Comparison of ENCODE assay signal across 8 mouse cellular contexts in the genomic region with DNA sequence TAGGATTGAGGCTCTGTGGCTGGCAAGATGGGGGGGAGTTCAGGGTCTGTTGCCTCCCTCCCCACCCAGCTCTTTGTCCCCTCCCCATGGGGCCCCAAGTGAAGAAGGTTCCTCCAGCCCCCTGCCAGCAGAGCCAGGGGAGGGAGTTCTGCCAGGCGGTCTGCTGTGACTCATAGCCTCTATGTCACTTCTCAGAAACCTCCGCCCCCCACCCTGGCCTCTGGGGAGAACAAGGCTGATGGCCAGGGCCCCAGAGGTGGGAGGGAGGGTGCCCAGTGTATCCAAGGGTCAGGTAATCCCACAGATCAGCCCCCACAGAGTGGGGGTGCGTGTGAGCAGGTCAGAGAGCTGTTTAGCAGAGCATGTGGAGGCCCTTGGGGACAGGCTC. TPM values are rescaled to one million over a fixed set of nuclear protein-coding genes. Genes with fewer than 3 reads are reported as not detected.
A peak's percentile ranks its signal among the peaks of the same experiment; 100 is the strongest.
DNase-seq lines count a peak whose midpoint lies in the region; ATAC-seq and TF ChIP-seq lines count a peak whose summit lies in the region.

No protein-coding gene starts in this region.

- peak; percentile 29 for DNase-seq in gastrocnemius, postnatal 10 days
- no peak for DNase-seq in gastrocnemius, postnatal 14 days
- DNase-seq in CH12.LX (ENCODE audit: extremely low read depth) = peak; percentile 78
- DNase-seq in induced T-regulatory cell, adult 2 months (ENCODE audit: low read depth) = peak; percentile 53
- DNase-seq in layer of hippocampus, adult 11-12 months (ENCODE audit: low spot score) = no peak

- WGBS in liver, embryonic 16.5 days (ENCODE audit: insufficient replicate concordance) = 49% methylated on average over 3 of the region's 3 CpGs
- 6% methylated on average over 3 of the region's 3 CpGs for WGBS in stomach, embryonic 14.5 days

- TF ChIP-seq POLR2A in CH12.LX (IDR thresholded peaks at IDR 0.05; ENCODE audit: low read depth, low read length) = no peak; the same call in 1 of the 2 replicates
- TF ChIP-seq POLR2A in embryonic fibroblast, embryonic 13.5 days (IDR thresholded peaks at IDR 0.05; ENCODE audit: low read depth, low read length) = peak; percentile 27; the same call in 1 of the 2 replicates

- TF ChIP-seq EP300 in CH12.LX (IDR thresholded peaks at IDR 0.05; ENCODE audit: low read length) = peak; percentile 74

- dilution Hi-C loops in CH12.LX (cut with MboI; ENCODE audit: extremely low pct_ligation_motif_present, extremely low pct_unique_long_range_greater_than_20kb, low sequenced_read_pairs) = no loop called here

- peaks cover 15% of the 10 kb centered on the region for H3K79me2 ChIP-seq in CH12.LX (replicated peaks; ENCODE audit: control insufficient read depth, extremely low read depth, insufficient read depth, poor library complexity, severe bottlenecking)

- peak overlapping the region; percentile 96 for H3K27ac ChIP-seq in CH12.LX (ENCODE audit: insufficient read depth, low read depth)
- H3K27ac ChIP-seq in embryonic fibroblast, embryonic 13.5 days (ENCODE audit: insufficient read depth, low read length) = peak overlapping the region; percentile 95
- peak overlapping the region; percentile 99 for H3K27ac ChIP-seq in liver, embryonic 16.5 days (ENCODE audit: low read length)
- peak overlapping the region; percentile 93 for H3K27ac ChIP-seq in stomach, embryonic 14.5 days (ENCODE audit: low read length)

- peak overlapping the region; percentile 67 for H3K4me2 ChIP-seq in CH12.LX (ENCODE audit: insufficient read depth, low read depth, poor library complexity, severe bottlenecking)
- H3K4me2 ChIP-seq in liver, embryonic 16.5 days (ENCODE audit: low read depth, low read length) = peak overlapping the region; percentile 98
- peak overlapping the region; percentile 94 for H3K4me2 ChIP-seq in stomach, embryonic 14.5 days (replicated peaks; ENCODE audit: low read depth, low read length)

- peak overlapping the region; percentile 81 to 84 (median 82) for H3K4me3 ChIP-seq in CH12.LX (replicated peaks in 1 of 3; ENCODE audit: low read depth in 2 of 3, low read length in 2 of 3, poor library complexity in 1 of 3)
- H3K4me3 ChIP-seq in embryonic fibroblast, embryonic 13.5 days (ENCODE audit: insufficient read depth, low read length) = peak overlapping the region; percentile 81
- peak overlapping the region; percentile 93 for H3K4me3 ChIP-seq in liver, embryonic 16.5 days (ENCODE audit: low read depth, low read length)
- H3K4me3 ChIP-seq in stomach, embryonic 14.5 days (ENCODE audit: low read depth, low read length) = peak overlapping the region; percentile 67

- no peak for ATAC-seq in liver, embryonic 16.5 days (ENCODE audit: low read depth)
- ATAC-seq in stomach, embryonic 14.5 days (ENCODE audit: insufficient number of reproducible peaks, insufficient read depth, low FRiP score, low read depth) = no peak

- intact Hi-C loops in gastrocnemius, postnatal 14 days (cut with DNase I; ENCODE audit: low total_unique reads) = no loop called here

- H3K9ac ChIP-seq in CH12.LX (ENCODE audit: insufficient read depth, low read depth) = peak overlapping the region; percentile 95
- H3K9ac ChIP-seq in liver, embryonic 16.5 days (ENCODE audit: low read depth, low read length) = peak overlapping the region; percentile 88; the same call in 1 of the 2 replicates
- peak overlapping the region; percentile 92 for H3K9ac ChIP-seq in stomach, embryonic 14.5 days (replicated peaks; ENCODE audit: low read depth, low read length)

- peaks cover 15 to 49% of the 10 kb centered on the region in 2 experiments for H3K4me1 ChIP-seq in CH12.LX (ENCODE audit: control insufficient read depth in 1 of 2, insufficient read depth in 2 of 2)
- H3K4me1 ChIP-seq in embryonic fibroblast, embryonic 13.5 days (ENCODE audit: control insufficient read depth, insufficient read depth, low read length) = peaks cover 12% of the 10 kb centered on the region
- peaks cover 83% of the 10 kb centered on the region for H3K4me1 ChIP-seq in liver, embryonic 16.5 days (ENCODE audit: control insufficient read depth, low read depth, low read length)
- peaks cover 48% of the 10 kb centered on the region for H3K4me1 ChIP-seq in stomach, embryonic 14.5 days (ENCODE audit: control insufficient read depth, insufficient read depth, low read length)

- no peaks in the 10 kb centered on the region for H3K27me3 ChIP-seq in CH12.LX (replicated peaks)
- no peaks in the 10 kb centered on the region for H3K27me3 ChIP-seq in liver, embryonic 16.5 days (ENCODE audit: control insufficient read depth, insufficient read depth, low read depth, low read length)
- no peaks in the 10 kb centered on the region for H3K27me3 ChIP-seq in stomach, embryonic 14.5 days (ENCODE audit: control insufficient read depth, insufficient read depth, low read length)

- TF ChIP-seq CTCF in CH12.LX (conservative IDR thresholded peaks at IDR 0.05 in 1 of 2, IDR thresholded peaks at IDR 0.05 in 1 of 2; ENCODE audit: low read depth in 2 of 2, low read length in 2 of 2) = no peak
- no peak for TF ChIP-seq CTCF in embryonic fibroblast, embryonic 13.5 days (IDR thresholded peaks at IDR 0.05; ENCODE audit: borderline replicate concordance, insufficient read depth, low read length)

- no peak for TF ChIP-seq RAD21 in CH12.LX (IDR thresholded peaks at IDR 0.05; ENCODE audit: low read depth, low read length)

- peaks cover 40 to 51% of the 10 kb centered on the region in 2 experiments for H3K36me3 ChIP-seq in CH12.LX (replicated peaks in 1 of 2; ENCODE audit: control insufficient read depth in 1 of 2, insufficient read depth in 1 of 2, low read length in 1 of 2)
- peaks cover 51% of the 10 kb centered on the region for H3K36me3 ChIP-seq in liver, embryonic 16.5 days (ENCODE audit: control insufficient read depth, insufficient read depth)
- peaks cover 64% of the 10 kb centered on the region for H3K36me3 ChIP-seq in stomach, embryonic 14.5 days (ENCODE audit: control insufficient read depth, insufficient read depth, low read length)

- no peaks in the 10 kb centered on the region for H3K9me3 ChIP-seq in CH12.LX (replicated peaks; ENCODE audit: low read length)
- H3K9me3 ChIP-seq in liver, embryonic 16.5 days (replicated peaks; ENCODE audit: control insufficient read depth, low read length) = no peaks in the 10 kb centered on the region
- H3K9me3 ChIP-seq in stomach, embryonic 14.5 days (ENCODE audit: control insufficient read depth, low read depth, low read length) = no peaks in the 10 kb centered on the region

- in situ Hi-C loops in CH12.LX (cut with MboI; ENCODE audit: low pct_ligation_motif_present, low pct_unique_long_range_greater_than_20kb, low sequenced_read_pairs) = no loop called here

TF ChIP-seq in CH12.LX, 34 proteins besides CTCF, POLR2A, EP300 and RAD21 (continues in another document):
- TF ChIP-seq SIN3A (IDR thresholded peaks at IDR 0.05; ENCODE audit: low read length) = peak; percentile 90

RNA-seq across cellular contexts. Expression of gene Midn, which starts 4.8 kb away (rescaled TPM):
- 10 to 100 TPM; 34.3 to 62.7 TPM for total RNA-seq in gastrocnemius, postnatal 10 days (2021)
- 10 to 100 TPM; 40.3 to 43.6 TPM for total RNA-seq in gastrocnemius, postnatal 14 days (2021)
- total RNA-seq in CH12.LX (2012; rRNA removed) (11.6 and 16.2 TPM in 2 replicates), CH12.LX (2014; rRNA removed) (3.9 and 4.7 TPM in 2 replicates)
- polyA plus RNA-seq in CH12.LX (2012; ENCODE audit: insufficient read length, low read depth) = 25.2 and 33.2 TPM in 2 replicates
- 101 TPM in 2 replicates for polyA plus RNA-seq in embryonic fibroblast, embryonic 13.5 days (2011; ENCODE audit: insufficient read length, low read depth, missing spikeins)
- polyA plus RNA-seq in liver, embryonic 16.5 days (2015; fragmentation: Nextera tagmentation; extraction: Ambion mirVana) = 2.3 and 2.6 TPM in 2 replicates
- polyA plus RNA-seq in stomach, embryonic 14.5 days (2014; fragmentation: Nextera tagmentation; extraction: Ambion mirVana) = 29.3 and 32.1 TPM in 2 replicates

RNA-seq across cellular contexts. Expression of gene Cbarp, which starts 12.2 kb away (rescaled TPM):
- 1 to 10 TPM; 2.3 to 3.2 TPM for total RNA-seq in gastrocnemius, postnatal 10 days (2021)
- total RNA-seq in gastrocnemius, postnatal 14 days (2021) = 1 to 10 TPM; 1.6 TPM
- total RNA-seq in CH12.LX (2012; rRNA removed) (2.3 and 2.6 TPM in 2 replicates), CH12.LX (2014; rRNA removed) (0.09 and 0.19 TPM in 2 replicates)
- polyA plus RNA-seq in CH12.LX (2012; ENCODE audit: insufficient read length, low read depth) = 1.7 and 2.4 TPM in 2 replicates
- 24.1 and 28.4 TPM in 2 replicates for polyA plus RNA-seq in embryonic fibroblast, embryonic 13.5 days (2011; ENCODE audit: insufficient read length, low read depth, missing spikeins)
- 0.44 and 0.65 TPM in 2 replicates for polyA plus RNA-seq in liver, embryonic 16.5 days (2015; fragmentation: Nextera tagmentation; extraction: Ambion mirVana)
- polyA plus RNA-seq in stomach, embryonic 14.5 days (2014; fragmentation: Nextera tagmentation; extraction: Ambion mirVana) = 7.5 and 10.1 TPM in 2 replicates

RNA-seq across cellular contexts. Expression of gene Cirbp, which starts 12.9 kb away (rescaled TPM):
- 10 to 100 TPM; 84.3 to 88.4 TPM for total RNA-seq in gastrocnemius, postnatal 10 days (2021)
- total RNA-seq in gastrocnemius, postnatal 14 days (2021) = 10 to 100 TPM; 41.4 to 41.5 TPM
- 28.3 and 34.4 TPM in 2 replicates for total RNA-seq in CH12.LX (2012; rRNA removed)
- total RNA-seq in CH12.LX (2014; rRNA removed) = 27.0 and 31.9 TPM in 2 replicates
- 40.2 and 45.9 TPM in 2 replicates for polyA plus RNA-seq in CH12.LX (2012; ENCODE audit: insufficient read length, low read depth)
- polyA plus RNA-seq in embryonic fibroblast, embryonic 13.5 days (2011; ENCODE audit: insufficient read length, low read depth, missing spikeins) = 29.2 and 50.2 TPM in 2 replicates
- 13.8 and 14.2 TPM in 2 replicates for polyA plus RNA-seq in liver, embryonic 16.5 days (2015; fragmentation: Nextera tagmentation; extraction: Ambion mirVana)
- 92.7 and 105 TPM in 2 replicates for polyA plus RNA-seq in stomach, embryonic 14.5 days (2014; fragmentation: Nextera tagmentation; extraction: Ambion mirVana)

RNA-seq across cellular contexts. Expression of gene Atp5d, which starts 14.4 kb away (rescaled TPM):
- total RNA-seq in gastrocnemius, postnatal 10 days (2021) = 100 to 1,000 TPM; 576 to 659 TPM
- 100 to 1,000 TPM; 657 to 736 TPM for total RNA-seq in gastrocnemius, postnatal 14 days (2021)
- total RNA-seq in CH12.LX (2012; rRNA removed) (270 and 326 TPM in 2 replicates), CH12.LX (2014; rRNA removed) (85.8 and 106 TPM in 2 replicates)
- 306 and 352 TPM in 2 replicates for polyA plus RNA-seq in CH12.LX (2012; ENCODE audit: insufficient read length, low read depth)
- 202 and 250 TPM in 2 replicates for polyA plus RNA-seq in embryonic fibroblast, embryonic 13.5 days (2011; ENCODE audit: insufficient read length, low read depth, missing spikeins)
- polyA plus RNA-seq in liver, embryonic 16.5 days (2015; fragmentation: Nextera tagmentation; extraction: Ambion mirVana) = 288 and 309 TPM in 2 replicates
- polyA plus RNA-seq in stomach, embryonic 14.5 days (2014; fragmentation: Nextera tagmentation; extraction: Ambion mirVana) = 481 and 531 TPM in 2 replicates

RNA-seq across cellular contexts. Expression of gene 1600002K03Rik, which starts 19.9 kb away (rescaled TPM):
- 1 to 10 TPM; 3.9 to 5.5 TPM for total RNA-seq in gastrocnemius, postnatal 10 days (2021)
- 1 to 10 TPM; 3.3 to 4.2 TPM for total RNA-seq in gastrocnemius, postnatal 14 days (2021)
- total RNA-seq in CH12.LX (2012; rRNA removed) (30.5 and 37.7 TPM in 2 replicates), CH12.LX (2014; rRNA removed) (34.3 and 40.2 TPM in 2 replicates)
- 19.3 and 21.9 TPM in 2 replicates for polyA plus RNA-seq in CH12.LX (2012; ENCODE audit: insufficient read length, low read depth)
- polyA plus RNA-seq in embryonic fibroblast, embryonic 13.5 days (2011; ENCODE audit: insufficient read length, low read depth, missing spikeins) = 8.4 and 12.2 TPM in 2 replicates
- polyA plus RNA-seq in liver, embryonic 16.5 days (2015; fragmentation: Nextera tagmentation; extraction: Ambion mirVana) = 8.4 and 8.7 TPM in 2 replicates
- polyA plus RNA-seq in stomach, embryonic 14.5 days (2014; fragmentation: Nextera tagmentation; extraction: Ambion mirVana) = 12.5 and 13.9 TPM in 2 replicates

Comparison
In these comparisons a context has a peak if more than half of its experiments do, and no peak if none do; other contexts are left out.
1. DNase-seq: peak in gastrocnemius, postnatal 10 days (single experiment), CH12.LX (single experiment) and induced T-regulatory cell, adult 2 months (single experiment); none in gastrocnemius, postnatal 14 days (single experiment) and layer of hippocampus, adult 11-12 months (single experiment).
2. Peak in every context shown above with its lines, with median percentiles within 50 percentile points of each other: H3K27ac ChIP-seq, H3K4me2 ChIP-seq, H3K4me3 ChIP-seq and H3K9ac ChIP-seq.